Mouse (Mus musculus): ENCODE results near the gene Tmcc2.

DNA sequence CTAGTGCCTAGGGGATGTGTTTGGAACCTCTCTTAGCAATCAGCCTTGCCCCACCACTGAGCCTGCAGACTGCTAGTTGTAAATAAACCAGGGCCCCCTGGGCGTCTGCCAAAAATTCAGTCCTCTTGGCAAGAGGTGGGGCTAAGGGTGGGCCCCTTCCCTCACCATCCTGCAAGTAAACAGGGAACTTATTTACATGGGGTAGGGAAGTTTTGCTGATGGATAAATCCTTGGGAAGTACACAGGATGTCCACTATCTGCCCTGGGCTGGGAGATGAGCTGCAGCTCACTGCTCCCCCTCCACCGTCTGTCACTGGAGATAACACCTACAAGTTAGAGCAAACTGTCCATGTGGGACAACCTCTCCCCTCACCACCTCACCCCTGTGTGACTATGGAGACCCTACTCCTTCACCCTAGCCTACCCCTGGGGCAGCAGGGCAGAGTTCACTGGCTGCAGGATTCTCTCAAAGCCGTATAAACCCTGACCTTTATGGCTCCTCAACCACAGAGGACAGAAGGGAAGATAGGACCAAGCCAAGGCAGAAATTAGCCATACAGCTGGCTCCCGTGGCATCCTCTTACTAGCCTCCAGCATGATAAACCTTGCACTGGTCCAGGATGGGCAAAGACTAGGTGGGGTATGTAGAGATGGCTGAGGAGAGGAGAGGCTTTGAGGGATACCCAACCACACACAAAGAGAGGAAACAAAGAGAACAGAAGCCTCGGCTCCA lies 16.8 kb downstream of the Tmcc2 start:
- TF ChIP-seq CTCF (IDR thresholded peaks at IDR 0.05) (no peak), EP300 (IDR thresholded peaks at IDR 0.05) (peak; percentile 94)

Data from lung, postnatal 0 days (tissue).